Mouse (Mus musculus) hindbrain, embryonic 16.5 days (tissue): ENCODE measurements around the gene Mycbpap. TPM values are rescaled to one million over a fixed set of nuclear protein-coding genes. Genes with fewer than 3 reads are reported as not detected.

Source experiments
- ATAC-seq: fragments of 200-750 bp; cut with Nextera tagmentation; 2 replicates; pipeline ENCODE4 v1.8.0; 2017; ENCODE audit warnings: moderate TSS enrichment, moderate library complexity
- H3K27ac ChIP-seq: fragments of 300-500 bp; sonication (generic); 2 replicates; pipeline ENCODE4 v1.5.1; 2014; ENCODE audit warnings: low read depth, mild to moderate bottlenecking, control low read depth, low read length, moderate library complexity
- H3K27me3 ChIP-seq: fragments of 300-500 bp; sonication (generic); replicated peaks from 2 replicates; pipeline ENCODE4 v1.6.1; 2014; ENCODE audit warnings: low read length; ENCODE audit not compliant: control insufficient read depth, insufficient read depth
- H3K36me3 ChIP-seq: fragments of 300-500 bp; sonication (generic); 2 replicates; pipeline ENCODE4 v1.6.1; 2014; ENCODE audit warnings: mild to moderate bottlenecking, low read length, moderate library complexity, mixed read lengths; ENCODE audit not compliant: control insufficient read depth, insufficient read depth
- H3K4me1 ChIP-seq: fragments of 300-500 bp; sonication (generic); 2 replicates; pipeline ENCODE4 v1.6.1; 2014; ENCODE audit warnings: low read depth, low read length; ENCODE audit not compliant: control insufficient read depth, insufficient read depth
- H3K4me2 ChIP-seq: fragments of 300-500 bp; sonication (generic); 2 replicates; pipeline ENCODE4 v1.6.1; 2014; ENCODE audit warnings: mild to moderate bottlenecking, low read length, control low read depth, moderate library complexity
- H3K4me3 ChIP-seq: fragments of 300-500 bp; sonication (generic); 2 replicates; pipeline ENCODE4 v1.5.1; 2014; ENCODE audit warnings: mild to moderate bottlenecking, low read length, control low read depth, moderate library complexity
- H3K9ac ChIP-seq: fragments of 300-500 bp; sonication (generic); 2 replicates; pipeline ENCODE4 v1.6.1; 2014; ENCODE audit warnings: low read depth, mild to moderate bottlenecking, control low read depth, low read length, moderate library complexity
- H3K9me3 ChIP-seq: fragments of 300-500 bp; sonication (generic); 2 replicates; pipeline ENCODE4 v1.6.1; 2014; ENCODE audit warnings: mild to moderate bottlenecking, low read length, moderate library complexity; ENCODE audit not compliant: control insufficient read depth
- WGBS: fragments of 180-500 bp; shearing (Covaris S2); extraction: QIAGEN DNeasy Blood & Tissue Kit; methylation state at CpG from one replicate; pipeline ENCODE4 v1.1.7; 2014; 5-methylcytosine and 5-hydroxymethylcytosine counted together
- polyA plus RNA-seq: library from polyadenylated mRNA; unstranded; fragments of >200 nt; fragmentation: Nextera tagmentation; extraction: Ambion mirVana; gene quantifications from 2 replicates; pipeline ENCODE4 v1.2.1, GENCODE M21; 2015

Mycbpap gene
- polyA plus RNA-seq, 1 experiment from 2014 or later: 3.7 TPM

DNA sequence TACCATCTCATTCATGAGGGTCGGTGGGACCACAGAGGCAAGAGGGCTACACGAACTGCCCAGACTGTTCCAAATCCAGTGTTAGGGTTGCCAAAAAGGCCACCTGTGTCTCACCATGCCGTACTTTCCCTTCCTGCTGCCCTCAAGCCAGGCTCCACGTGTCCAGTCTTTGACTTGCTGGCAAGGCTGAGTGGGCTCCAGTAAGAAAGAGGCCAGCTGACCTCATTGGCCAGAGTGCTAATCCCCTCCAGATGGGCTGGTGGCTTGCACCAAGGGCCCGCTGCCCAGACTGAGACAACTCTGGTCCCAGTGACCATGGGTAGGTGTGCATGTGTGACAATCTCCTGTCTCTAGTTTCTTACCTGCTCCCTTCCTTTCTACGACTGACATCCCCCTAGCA, 43.9 kb downstream of the Mycbpap start:
- no peak overlapping the region for H3K9ac ChIP-seq
- 72% methylated on average over 6 of the region's 6 CpGs for WGBS
- H3K4me3 ChIP-seq: no peak overlapping the region
- peaks cover 13% of the 10 kb centered on the region for H3K4me1 ChIP-seq
- H3K36me3 ChIP-seq: no peaks in the 10 kb centered on the region
- H3K27ac ChIP-seq: no peak overlapping the region
- ATAC-seq: no peak
- no peaks in the 10 kb centered on the region for H3K27me3 ChIP-seq
- no peak overlapping the region for H3K4me2 ChIP-seq
- H3K9me3 ChIP-seq: no peaks in the 10 kb centered on the region

DNA sequence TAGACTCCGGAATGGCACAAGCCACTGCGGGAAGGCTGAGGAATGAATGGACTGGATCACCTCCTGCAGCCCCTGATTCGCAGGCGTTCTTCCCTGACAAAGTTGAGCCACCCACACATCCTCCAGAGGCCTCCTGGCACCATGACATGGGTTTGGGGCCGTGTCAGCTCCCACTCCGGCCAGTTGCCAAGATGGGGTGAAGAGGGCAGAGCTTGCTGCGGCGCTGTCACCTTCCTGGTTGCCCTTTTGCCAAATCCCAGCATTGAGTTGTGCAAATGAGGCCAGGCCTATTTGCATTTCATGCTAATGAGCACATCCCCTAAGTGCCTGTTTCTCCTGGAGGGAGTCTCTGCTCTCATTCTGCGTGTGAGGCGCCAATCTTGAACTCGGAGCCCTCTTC, 45.8 kb downstream of the Mycbpap start:
- Histone ChIP-seq H3K27ac (no peak overlapping the region), H3K9ac (peak overlapping the region; percentile 28), H3K27me3 (no peaks in the 10 kb centered on the region), H3K9me3 (no peaks in the 10 kb centered on the region), H3K4me3 (no peak overlapping the region), H3K4me1 (peaks cover 25% of the 10 kb centered on the region), H3K36me3 (no peaks in the 10 kb centered on the region), H3K4me2 (0 out of 2 replicates have a peak overlapping the region, but pooled peaks have one; percentile 6)
- WGBS: 11% methylated on average over 11 of the region's 11 CpGs
- ATAC-seq: no peak

DNA sequence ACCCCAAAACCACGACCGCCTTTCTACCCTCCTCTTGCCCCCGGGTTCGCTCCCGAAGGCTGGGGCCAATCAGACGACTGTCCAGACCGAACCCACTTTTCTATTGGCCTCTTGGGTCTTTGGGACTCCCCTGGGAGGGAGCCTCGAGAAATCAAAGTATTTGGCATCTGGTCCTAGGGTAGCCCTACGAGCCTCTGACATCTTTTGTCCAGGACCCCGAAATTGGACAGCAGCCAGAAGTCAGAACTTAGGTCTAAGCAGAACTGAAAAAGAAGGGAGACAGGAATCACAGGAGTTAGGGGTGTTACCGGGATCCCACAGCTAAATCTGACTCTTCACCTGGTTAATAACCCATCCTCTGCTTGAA, 47.0 kb downstream of the Mycbpap start:
- 2% methylated on average over 11 of the region's 11 CpGs for WGBS
- Histone ChIP-seq H3K27me3 (no peaks in the 10 kb centered on the region), H3K9ac (peak overlapping the region; percentile 92), H3K4me3 (peak overlapping the region; percentile 80), H3K4me2 (peak overlapping the region; percentile 68), H3K4me1 (peaks cover 37% of the 10 kb centered on the region), H3K36me3 (no peaks in the 10 kb centered on the region), H3K9me3 (no peaks in the 10 kb centered on the region), H3K27ac (0 out of 2 replicates have a peak overlapping the region, but pooled peaks have one; percentile 87)
- no peak for ATAC-seq

DNA sequence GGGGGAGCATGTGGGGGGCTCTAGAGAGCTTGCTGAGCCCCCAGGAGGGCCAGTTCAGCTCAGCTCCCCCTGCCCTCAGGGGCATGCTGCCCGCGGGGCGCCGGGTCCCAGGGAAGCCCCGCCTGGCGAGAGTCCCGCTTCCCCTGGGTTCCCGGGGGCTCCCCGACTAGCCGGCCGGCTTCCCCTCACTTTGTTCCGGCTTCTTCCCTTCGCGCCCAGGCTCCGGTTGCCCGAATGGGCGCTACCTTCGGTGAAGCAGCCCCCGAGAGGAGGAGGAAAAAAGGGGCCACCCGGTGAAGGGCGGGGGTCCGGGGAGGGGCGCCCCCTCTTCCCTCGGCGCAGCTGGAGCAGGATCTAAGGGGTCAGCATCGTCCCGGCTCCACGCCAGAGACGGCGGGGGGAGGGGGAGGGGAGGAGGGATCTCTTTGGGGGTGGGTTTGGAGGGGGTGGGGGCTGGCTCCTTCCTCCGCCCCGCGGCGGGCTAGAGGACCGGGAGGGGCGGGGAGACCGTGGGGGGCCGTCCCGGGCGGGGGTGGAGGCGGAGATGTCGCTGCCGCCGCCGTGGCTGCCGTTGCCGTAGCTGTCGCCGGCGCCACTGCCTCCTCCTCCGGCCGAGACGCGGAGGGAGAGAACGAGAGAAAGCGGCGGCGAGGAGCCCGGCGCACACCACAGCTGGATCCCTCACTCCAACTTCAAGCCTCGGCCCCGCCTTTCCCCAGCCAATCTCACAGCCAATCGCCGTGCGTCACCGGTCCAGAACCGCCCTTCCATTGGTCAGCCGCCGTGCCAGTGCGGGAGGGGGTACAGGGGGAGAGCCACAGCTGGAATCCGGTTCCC, 47.6 kb downstream of the Mycbpap start, which contains the start of gene Cacna1g:
Gene Cacna1g, minus strand, starts transcription at position 492 of the 837 bp plus-strand sequence.
- peak within 1 kb of the TSS; percentile 68 for H3K4me2 ChIP-seq
- H3K27me3 ChIP-seq: no peaks in the 10 kb centered on the region
- H3K4me1 ChIP-seq: peaks cover 43% of the 10 kb centered on the region
- WGBS: under 1% methylated on average over 31 of the region's 71 CpGs
- no peaks in the 10 kb centered on the region for H3K9me3 ChIP-seq
- peak; percentile 88 for ATAC-seq
- no peaks in the 10 kb centered on the region for H3K36me3 ChIP-seq
- H3K4me3 ChIP-seq: peak within 1 kb of the TSS; percentile 80
- H3K9ac ChIP-seq: peak within 1 kb of the TSS; percentile 92
- peak within 1 kb of the TSS; percentile 87 for H3K27ac ChIP-seq

DNA sequence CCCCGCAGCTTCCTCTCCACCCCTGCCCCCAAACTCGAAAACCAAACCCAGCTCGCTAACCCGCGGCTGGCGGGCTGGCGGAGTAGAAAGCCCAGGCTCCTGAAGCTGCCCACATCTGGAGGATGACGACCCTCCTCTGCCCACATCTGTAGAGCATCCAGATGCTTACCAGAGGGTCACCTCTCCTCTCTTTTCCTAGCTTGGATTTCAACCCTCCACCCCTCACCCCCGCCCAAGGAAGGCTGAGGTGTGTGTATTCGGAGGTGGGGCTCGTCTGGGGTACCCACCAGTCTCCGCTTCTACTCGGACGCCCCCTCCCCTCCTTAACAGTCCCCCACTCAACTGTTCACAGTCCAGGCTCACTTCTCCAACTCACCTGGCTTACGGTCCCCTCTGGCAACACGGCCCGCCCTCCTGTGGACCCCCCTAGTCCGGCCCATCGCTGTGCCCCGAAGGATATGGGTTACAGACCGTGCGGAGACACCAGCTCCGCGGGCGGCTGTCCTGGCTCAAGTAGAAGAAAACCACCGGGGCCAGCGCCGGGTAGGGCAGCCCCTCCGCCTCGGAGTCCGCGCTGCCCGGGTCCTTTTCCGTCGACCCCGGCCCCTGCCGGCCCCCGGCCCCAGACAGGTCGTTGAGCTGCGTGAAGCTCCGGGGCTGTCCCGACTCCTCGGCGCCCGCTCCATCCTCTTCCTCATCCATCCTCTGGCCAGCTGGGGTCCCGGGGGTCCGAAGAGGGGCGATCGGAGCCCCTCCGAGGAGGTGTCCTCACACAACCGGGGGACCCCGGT, 48.4 kb downstream of the Mycbpap start:
- peak overlapping the region; percentile 92 for H3K9ac ChIP-seq
- H3K4me1 ChIP-seq: peaks cover 51% of the 10 kb centered on the region
- H3K9me3 ChIP-seq: no peaks in the 10 kb centered on the region
- 0 out of 2 replicates have a peak, but pooled peaks have one; percentile 0 for ATAC-seq
- peak overlapping the region; percentile 87 for H3K27ac ChIP-seq
- peak overlapping the region; percentile 80 for H3K4me3 ChIP-seq
- WGBS: under 1% methylated on average over 52 of the region's 52 CpGs
- H3K36me3 ChIP-seq: no peaks in the 10 kb centered on the region
- peak overlapping the region; percentile 68 for H3K4me2 ChIP-seq
- no peaks in the 10 kb centered on the region for H3K27me3 ChIP-seq

DNA sequence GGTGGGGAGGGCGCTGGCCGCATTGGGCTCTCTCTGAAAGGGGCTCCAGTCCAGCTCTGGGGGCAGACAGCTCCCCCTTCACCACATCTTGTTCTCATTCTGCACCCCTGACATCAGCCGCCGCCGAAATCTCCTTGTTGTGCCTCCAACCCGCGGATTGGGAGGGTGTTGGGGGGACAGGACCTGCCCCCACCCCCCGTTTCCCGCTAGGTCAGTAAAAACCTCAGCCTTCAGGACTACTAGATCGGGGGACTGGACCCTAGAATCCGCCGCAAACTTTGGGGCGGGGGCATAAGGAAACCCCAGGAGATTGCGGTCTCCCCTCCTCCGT, 49.0 kb downstream of the Mycbpap start:
- Histone ChIP-seq H3K4me3 (peak overlapping the region; percentile 80), H3K9ac (peak overlapping the region; percentile 92), H3K36me3 (no peaks in the 10 kb centered on the region), H3K9me3 (no peaks in the 10 kb centered on the region), H3K4me1 (peaks cover 54% of the 10 kb centered on the region), H3K4me2 (peak overlapping the region; percentile 68), H3K27me3 (no peaks in the 10 kb centered on the region), H3K27ac (peak overlapping the region; percentile 87)
- WGBS: under 1% methylated on average over 15 of the region's 15 CpGs
- no peak for ATAC-seq

DNA sequence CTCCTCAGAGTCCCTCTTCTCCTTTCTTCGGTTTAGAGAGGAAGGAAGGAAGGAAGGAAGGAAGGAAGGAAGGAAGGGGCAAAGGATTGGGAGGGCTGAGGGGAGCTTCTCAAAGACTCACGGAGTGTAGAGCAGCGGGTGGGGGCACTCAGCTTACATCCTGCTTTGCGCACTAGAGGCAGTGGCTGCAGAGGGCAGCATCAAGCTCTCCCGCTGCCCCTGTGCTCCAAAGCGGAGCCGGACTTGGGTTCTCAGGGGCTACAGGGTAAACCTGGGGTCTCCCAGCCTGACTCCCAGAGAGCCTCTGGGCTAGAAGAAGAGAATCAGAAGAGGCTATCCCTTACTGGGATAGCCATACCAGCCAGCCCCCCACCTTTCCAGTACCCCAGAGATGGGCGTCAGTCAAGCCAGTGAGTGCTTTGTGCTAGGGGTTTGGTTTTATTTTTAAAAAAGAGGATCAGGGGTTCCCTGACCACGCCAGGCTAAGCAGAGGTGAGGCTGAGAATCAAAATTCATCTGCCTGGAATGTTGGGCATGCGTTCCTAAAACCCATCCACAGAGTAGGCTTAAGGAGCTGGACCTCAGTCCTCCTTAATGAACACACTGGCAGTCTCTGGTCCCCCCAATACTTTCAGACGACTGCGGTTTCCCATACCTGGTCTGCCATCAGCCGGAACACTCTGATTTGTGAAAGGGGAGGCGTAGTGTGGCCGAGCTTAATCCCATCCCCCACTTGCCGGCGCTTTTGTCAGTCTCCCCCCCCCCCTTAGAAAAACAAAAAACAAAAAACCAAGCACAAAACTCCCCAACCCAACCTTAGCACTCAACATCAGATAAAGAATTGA, 49.6 kb downstream of the Mycbpap start:
- peak overlapping the region; percentile 92 for H3K9ac ChIP-seq
- no peaks in the 10 kb centered on the region for H3K27me3 ChIP-seq
- H3K27ac ChIP-seq: peak overlapping the region; percentile 87
- H3K4me2 ChIP-seq: peak overlapping the region; percentile 68
- peak overlapping the region; percentile 80 for H3K4me3 ChIP-seq
- WGBS: 6% methylated on average over 17 of the region's 17 CpGs
- ATAC-seq: no peak
- H3K9me3 ChIP-seq: no peaks in the 10 kb centered on the region
- peaks cover 57% of the 10 kb centered on the region for H3K4me1 ChIP-seq
- H3K36me3 ChIP-seq: no peaks in the 10 kb centered on the region

DNA sequence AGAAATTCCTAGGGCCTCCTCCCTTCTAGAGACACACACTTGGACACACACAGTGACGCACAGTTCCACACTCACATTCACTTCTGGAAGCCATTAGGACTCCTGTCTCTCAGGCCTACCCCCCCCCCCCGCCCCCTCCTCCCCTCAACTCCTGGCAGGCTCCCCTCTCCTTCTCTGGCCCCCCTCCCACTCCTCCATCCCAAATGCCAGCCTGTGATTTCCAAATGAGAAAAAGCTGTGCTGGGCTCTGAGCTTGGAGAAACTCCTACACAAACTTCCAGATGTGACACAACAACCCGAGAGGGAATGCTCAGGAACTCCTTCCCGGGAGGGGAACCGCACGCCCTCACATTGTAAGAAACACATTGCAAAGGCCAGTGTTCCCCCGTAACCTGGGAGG, 51.2 kb downstream of the Mycbpap start:
- Histone ChIP-seq H3K4me2 (peak overlapping the region; percentile 68), H3K4me1 (peaks cover 55% of the 10 kb centered on the region), H3K27me3 (no peaks in the 10 kb centered on the region), H3K9me3 (no peaks in the 10 kb centered on the region), H3K9ac (no peak overlapping the region; the same call in 1 of the 2 replicates), H3K36me3 (no peaks in the 10 kb centered on the region), H3K4me3 (peak overlapping the region; percentile 17; the same call in 1 of the 2 replicates), H3K27ac (peak overlapping the region; percentile 51)
- 30% methylated on average over 6 of the region's 7 CpGs for WGBS
- ATAC-seq: no peak
